10 mouse cellular contexts compared by ENCODE assay signal in the genomic region with DNA sequence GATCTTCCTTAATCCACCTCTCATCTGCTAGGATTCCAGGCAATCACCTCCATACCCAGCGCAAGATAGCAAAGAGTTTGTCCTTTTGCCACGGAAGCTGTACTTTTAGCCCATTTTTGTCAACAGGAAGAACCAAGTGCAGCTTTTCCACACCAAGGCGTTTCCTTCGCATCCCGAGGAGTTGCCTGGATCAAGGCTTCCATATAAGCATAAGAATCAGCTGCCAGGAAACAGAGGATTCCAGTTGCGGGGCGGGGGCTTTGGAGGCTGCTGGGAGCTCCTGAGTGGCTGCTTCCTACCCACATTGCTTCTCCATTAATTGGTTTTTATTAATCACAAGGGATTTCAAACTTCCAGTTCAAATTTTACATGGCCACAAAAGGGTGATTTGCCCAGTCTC.
DNase-seq lines count a peak whose midpoint lies in the region; ATAC-seq lines count a peak whose summit lies in the region.
"Had no signal": no experiment of that assay in that cellular context is flagged by ENCODE, and none has a peak within 500 bp of the region (broad histone marks: within the 10 kb centered on the region; RNA-seq: fewer than 3 reads in every experiment).

No protein-coding gene starts in this region.

- no peaks in the 10 kb centered on the region for H3K27me3 ChIP-seq in heart, embryonic 15.5 days
- peaks cover 7% of the 10 kb centered on the region for H3K27me3 ChIP-seq in embryonic facial prominence, embryonic 13.5 days
- H3K27me3 ChIP-seq in limb, embryonic 13.5 days = peaks cover 35% of the 10 kb centered on the region

- no peak overlapping the region for H3K27ac ChIP-seq in heart, embryonic 15.5 days
- H3K27ac ChIP-seq in embryonic facial prominence, embryonic 13.5 days = no peak overlapping the region
- no peak overlapping the region for H3K27ac ChIP-seq in limb, embryonic 13.5 days

- no peak overlapping the region for H3K4me3 ChIP-seq in heart, embryonic 15.5 days
- H3K4me3 ChIP-seq in embryonic facial prominence, embryonic 13.5 days = no peak overlapping the region
- peak overlapping the region; percentile 13 for H3K4me3 ChIP-seq in limb, embryonic 13.5 days
- H3K4me3 ChIP-seq: erythroblast, embryonic 14.5 days had no signal

- 14% methylated on average over 7 of the region's 7 CpGs for WGBS in heart, embryonic 15.5 days
- WGBS in embryonic facial prominence, embryonic 13.5 days = 16% methylated on average over 7 of the region's 7 CpGs
- 16% methylated on average over 7 of the region's 7 CpGs for WGBS in limb, embryonic 13.5 days

- no peaks in the 10 kb centered on the region for H3K9me3 ChIP-seq in heart, embryonic 15.5 days (replicated peaks)
- H3K9me3 ChIP-seq in embryonic facial prominence, embryonic 13.5 days = no peaks in the 10 kb centered on the region
- 0 out of 2 replicates have a peak, but pooled peaks cover under 1% of the 10 kb centered on the region for H3K9me3 ChIP-seq in limb, embryonic 13.5 days

- no peak for ATAC-seq in heart, embryonic 15.5 days (replicated peaks; ENCODE audit: insufficient number of reproducible peaks, insufficient read depth, low FRiP score, low read depth)
- no peak for ATAC-seq in embryonic facial prominence, embryonic 13.5 days (ENCODE audit: insufficient number of reproducible peaks, insufficient read depth, low FRiP score, low TSS enrichment, low read depth)
- no peak for ATAC-seq in limb, embryonic 13.5 days (ENCODE audit: low FRiP score, low read depth)

- H3K4me2 ChIP-seq in heart, embryonic 15.5 days = peak overlapping the region; percentile 49
- H3K4me2 ChIP-seq in embryonic facial prominence, embryonic 13.5 days = peak overlapping the region; percentile 38
- peak overlapping the region; percentile 47 for H3K4me2 ChIP-seq in limb, embryonic 13.5 days (replicated peaks)

- H3K4me1 ChIP-seq in heart, embryonic 15.5 days (replicated peaks) = 0 out of 2 replicates have a peak, but pooled peaks cover 3% of the 10 kb centered on the region
- peaks cover 9% of the 10 kb centered on the region; the same call in 1 of the 2 replicates for H3K4me1 ChIP-seq in embryonic facial prominence, embryonic 13.5 days
- H3K4me1 ChIP-seq in limb, embryonic 13.5 days = peaks cover 16% of the 10 kb centered on the region

- H3K36me3 ChIP-seq in heart, embryonic 15.5 days = no peaks in the 10 kb centered on the region
- no peaks in the 10 kb centered on the region for H3K36me3 ChIP-seq in embryonic facial prominence, embryonic 13.5 days
- no peaks in the 10 kb centered on the region for H3K36me3 ChIP-seq in limb, embryonic 13.5 days

- no peak overlapping the region for H3K9ac ChIP-seq in heart, embryonic 15.5 days
- H3K9ac ChIP-seq in embryonic facial prominence, embryonic 13.5 days = no peak overlapping the region
- H3K9ac ChIP-seq in limb, embryonic 13.5 days = no peak overlapping the region

- DNase-seq in heart, postnatal 4 days = no peak
- DNase-seq in ES-CJ7 (ENCODE audit: low read depth, low spot score) = peak; percentile 68
- no peak for DNase-seq in urinary bladder, adult 2 months (ENCODE audit: low spot score)
- no peak for DNase-seq in right cerebral cortex, postnatal 10 days (ENCODE audit: low spot score in 2 of 2)
- no peak for DNase-seq in ovary, postnatal 36 days (ENCODE audit: low spot score)
- DNase-seq: adrenal gland, postnatal 36 days had no signal
